In the genomic region with DNA sequence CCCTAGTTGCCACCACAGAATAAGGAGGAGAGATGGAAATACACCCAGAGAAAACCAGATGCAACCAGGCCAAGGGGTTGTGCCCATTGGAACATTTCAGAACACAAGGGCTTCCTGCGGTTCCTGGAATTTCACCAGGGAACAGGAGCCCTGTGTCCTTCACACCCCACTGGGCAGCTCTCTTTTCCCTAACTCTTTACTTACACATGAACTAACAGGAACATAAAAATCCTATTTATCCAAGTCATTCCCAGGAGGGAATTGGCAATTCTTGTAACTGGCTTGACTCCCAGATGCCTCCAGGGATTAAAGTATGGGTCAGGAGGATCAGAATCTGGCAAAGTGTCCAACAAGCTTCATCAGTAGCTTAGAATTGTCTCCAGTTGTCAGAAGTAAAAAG, we compare ENCODE assay signal across 11 mouse cellular contexts.
A peak's percentile ranks its signal among the peaks of the same experiment; 100 is the strongest.
DNase-seq lines count a peak whose midpoint lies in the region; ATAC-seq and TF ChIP-seq lines count a peak whose summit lies in the region.
"Had no signal": no experiment of that assay in that cellular context is flagged by ENCODE, and none has a peak within 500 bp of the region (broad histone marks: within the 10 kb centered on the region; RNA-seq: fewer than 3 reads in every experiment).

No protein-coding gene starts in this region.

- peak; percentile 83 for DNase-seq in heart, adult 11 months
- peak; percentile 84 for DNase-seq in adipocyte (ENCODE audit: low spot score)
- DNase-seq in forebrain, postnatal 0 days, result peak; percentile 34
- DNase-seq in layer of hippocampus, adult 8-10 months (ENCODE audit: low spot score in 2 of 2), result peak; percentile 15 to 24
- peak; percentile 5 to 13 for DNase-seq in right cerebral cortex, adult 2 months (ENCODE audit: low spot score in 2 of 2)
- DNase-seq in gastrocnemius, postnatal 10 days, result no peak

- no peak overlapping the region for H3K9ac ChIP-seq in heart, embryonic 12.5 days
- H3K9ac ChIP-seq in forebrain, postnatal 0 days, result no peak overlapping the region
- H3K9ac ChIP-seq: embryonic facial prominence, embryonic 12.5 days; neural tube, embryonic 12.5 days had no signal

- ATAC-seq in heart, embryonic 12.5 days (ENCODE audit: insufficient number of reproducible peaks, low FRiP score), result no peak
- ATAC-seq in forebrain, postnatal 0 days, result peak; percentile 69
- no peak for ATAC-seq in erythroblast, adult 5-6 weeks (replicated peaks; ENCODE audit: low FRiP score, poor library complexity, severe bottlenecking)

- 64% methylated on average over 1 of the region's 1 CpGs for WGBS in heart, embryonic 12.5 days
- 10% methylated on average over 1 of the region's 1 CpGs for WGBS in forebrain, postnatal 0 days

- no peak overlapping the region for H3K4me3 ChIP-seq in heart, embryonic 12.5 days
- no peak overlapping the region for H3K4me3 ChIP-seq in forebrain, postnatal 0 days (ENCODE audit: low read depth, low read length)
- H3K4me3 ChIP-seq: embryonic facial prominence, embryonic 12.5 days; left cerebral cortex, adult 2 months; neural tube, embryonic 12.5 days had no signal

- no peak overlapping the region for H3K27ac ChIP-seq in heart, embryonic 12.5 days (ENCODE audit: poor library complexity, severe bottlenecking)
- H3K27ac ChIP-seq in forebrain, postnatal 0 days (ENCODE audit: low read depth, low read length), result no peak overlapping the region
- H3K27ac ChIP-seq: embryonic facial prominence, embryonic 12.5 days; left cerebral cortex, adult 2 months; neural tube, embryonic 12.5 days had no signal

- H3K36me3 ChIP-seq in heart, embryonic 12.5 days, result no peaks in the 10 kb centered on the region
- H3K36me3 ChIP-seq in forebrain, postnatal 0 days (ENCODE audit: insufficient read depth), result no peaks in the 10 kb centered on the region
- H3K36me3 ChIP-seq: embryonic facial prominence, embryonic 12.5 days; neural tube, embryonic 12.5 days had no signal

- TF ChIP-seq CTCF in forebrain, postnatal 0 days (IDR thresholded peaks at IDR 0.05; ENCODE audit: low read depth), result no peak

- no peaks in the 10 kb centered on the region for H3K4me1 ChIP-seq in heart, embryonic 12.5 days (replicated peaks)
- no peaks in the 10 kb centered on the region for H3K4me1 ChIP-seq in forebrain, postnatal 0 days (ENCODE audit: insufficient read depth)
- H3K4me1 ChIP-seq: embryonic facial prominence, embryonic 12.5 days; neural tube, embryonic 12.5 days had no signal

- H3K9me3 ChIP-seq in heart, embryonic 12.5 days (replicated peaks), result no peaks in the 10 kb centered on the region
- no peaks in the 10 kb centered on the region for H3K9me3 ChIP-seq in forebrain, postnatal 0 days (ENCODE audit: low read length)
- H3K9me3 ChIP-seq: embryonic facial prominence, embryonic 12.5 days; neural tube, embryonic 12.5 days had no signal

- H3K27me3 ChIP-seq in heart, embryonic 12.5 days (replicated peaks), result no peaks in the 10 kb centered on the region
- no peaks in the 10 kb centered on the region for H3K27me3 ChIP-seq in forebrain, postnatal 0 days (ENCODE audit: insufficient read depth, low read length)
- H3K27me3 ChIP-seq: embryonic facial prominence, embryonic 12.5 days; neural tube, embryonic 12.5 days had no signal

- H3K4me2 ChIP-seq in heart, embryonic 12.5 days, result no peak overlapping the region
- no peak overlapping the region for H3K4me2 ChIP-seq in forebrain, postnatal 0 days (ENCODE audit: low read depth)
- H3K4me2 ChIP-seq: embryonic facial prominence, embryonic 12.5 days; neural tube, embryonic 12.5 days had no signal
